Mouse (Mus musculus): ENCODE measurements around the gene Tnnt3. TPM values are rescaled to one million over a fixed set of nuclear protein-coding genes. Genes with fewer than 3 reads are reported as not detected.

Gene Tnnt3
- total RNA-seq, 2 experiments from 2014 or later = 0.98 to 10.9 TPM

Other genes starting within 250 kb of the Tnnt3 start
- gene Gm2431, start 240.5 kb upstream of the Tnnt3 start, total RNA-seq (2021) = not detected
- gene Gm4559, start 224.5 kb upstream of the Tnnt3 start, total RNA-seq (2021) = not detected
- gene Krtap5-1, start 201.7 kb upstream of the Tnnt3 start, total RNA-seq (2021) = not detected
- gene Krtap5-4, start 195.3 kb upstream of the Tnnt3 start, total RNA-seq (2021) = not detected
- gene Ifitm10, start 125.1 kb upstream of the Tnnt3 start, total RNA-seq (2021) = 1 to 10 TPM; 2.0 TPM
- 1 to 10 TPM in 1 of 2 experiments, under 1 TPM in 1; 0.43 to 1.7 TPM for gene Gm49369, start 116.2 kb upstream of the Tnnt3 start, total RNA-seq (2021)
- gene Ctsd, start 110.8 kb upstream of the Tnnt3 start, total RNA-seq (2021) = 100 to 1,000 TPM; 344 to 370 TPM
- not detected for gene Syt8, start 64.0 kb upstream of the Tnnt3 start, total RNA-seq (2021)
- gene Tnni2, start 57.0 kb upstream of the Tnnt3 start, total RNA-seq (2021) = 10 to 100 TPM in 1 of 2 experiments, 1 to 10 TPM in 1; 6.6 to 16.4 TPM
- 100 to 1,000 TPM in 1 of 2 experiments, 10 to 100 TPM in 1; 93.3 to 108 TPM for gene Lsp1, start 38.0 kb upstream of the Tnnt3 start, total RNA-seq (2021)
- gene Mrpl23, start 33.9 kb downstream of the Tnnt3 start, total RNA-seq (2021) = 1 to 10 TPM; 3.7 to 6.4 TPM
- gene Igf2, start 168.0 kb downstream of the Tnnt3 start, total RNA-seq (2021) = 1,000 to 10,000 TPM; 1,716 to 1,905 TPM
- under 1 TPM in 1 of 2 experiments, not detected in 1; 0.16 TPM for gene Gm49394, start 171.1 kb downstream of the Tnnt3 start, total RNA-seq (2021)
- gene Ins2, start 244.5 kb downstream of the Tnnt3 start, total RNA-seq (2021) = 1 to 10 TPM in 1 of 2 experiments, not detected in 1; 1.5 TPM